Mouse (Mus musculus) ovary, postnatal 14 days (tissue): ENCODE measurements around the gene Fubp1.

Experiments
- DNase-seq: peaks from one replicate; pipeline ENCODE4 v3.0.0; 2022; ENCODE audit warnings: low spot score

The Fubp1 gene

DNA sequence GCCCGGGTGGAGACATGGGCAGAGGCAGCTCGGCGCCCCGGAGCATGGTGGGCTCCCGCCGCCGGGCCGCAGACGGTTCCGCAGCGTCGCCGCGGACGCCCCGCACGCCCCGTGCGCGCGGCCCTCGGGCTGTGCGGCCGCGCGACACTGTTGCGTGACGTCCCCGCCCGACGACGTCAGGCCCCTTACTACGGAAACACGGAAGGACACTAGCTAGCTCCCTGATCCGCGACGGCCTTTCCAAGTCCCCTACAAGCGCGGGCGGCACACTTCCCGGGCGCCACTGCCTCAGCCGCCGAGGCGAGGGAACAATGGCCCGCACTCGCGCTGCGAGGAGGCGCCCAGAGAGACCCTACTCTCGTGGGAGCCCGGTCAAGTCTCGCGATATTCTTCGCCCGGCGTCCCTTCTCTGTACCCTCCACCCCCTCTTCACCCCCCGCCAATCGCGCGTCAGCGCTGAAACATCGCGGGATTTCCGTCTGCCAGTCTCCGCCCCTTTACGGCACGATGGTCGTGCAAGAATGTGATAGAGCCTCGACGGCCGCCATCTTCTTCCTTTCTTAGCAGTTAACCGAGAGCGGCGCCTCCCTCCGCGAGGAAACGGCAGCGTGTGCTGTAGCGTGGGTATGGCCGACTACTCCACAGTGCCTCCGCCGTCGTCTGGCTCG is at the start of gene Fubp1, which contains the start of gene Dnajb4:
Gene Fubp1 (plus strand): TSS at position 456 of the 668 bp plus-strand sequence.
Gene Dnajb4 (minus strand): TSS at position 336 of the 668 bp plus-strand sequence.
- DNase-seq, result peak; percentile 100

DNA sequence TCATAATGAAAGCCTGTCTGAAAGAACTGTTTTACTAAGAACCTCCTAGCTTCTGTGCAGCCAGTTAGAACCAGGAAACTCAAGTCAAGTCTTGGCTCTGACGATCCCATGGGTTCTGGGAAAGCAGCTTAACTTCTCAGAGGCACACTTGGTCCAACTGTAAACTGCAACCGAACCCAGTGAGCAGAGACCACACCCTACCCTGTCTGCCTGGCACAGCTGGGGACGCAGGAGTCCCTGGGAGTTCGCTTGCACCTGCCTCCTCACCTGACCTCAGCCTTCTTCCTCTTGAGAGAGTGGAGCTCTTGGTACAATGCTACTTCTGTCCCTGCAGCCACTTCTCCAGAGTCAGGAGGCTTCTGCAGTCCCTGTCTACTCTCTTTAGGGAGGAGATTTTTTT is 49.6 kb upstream of the Fubp1 start:
- no peak for DNase-seq

DNA sequence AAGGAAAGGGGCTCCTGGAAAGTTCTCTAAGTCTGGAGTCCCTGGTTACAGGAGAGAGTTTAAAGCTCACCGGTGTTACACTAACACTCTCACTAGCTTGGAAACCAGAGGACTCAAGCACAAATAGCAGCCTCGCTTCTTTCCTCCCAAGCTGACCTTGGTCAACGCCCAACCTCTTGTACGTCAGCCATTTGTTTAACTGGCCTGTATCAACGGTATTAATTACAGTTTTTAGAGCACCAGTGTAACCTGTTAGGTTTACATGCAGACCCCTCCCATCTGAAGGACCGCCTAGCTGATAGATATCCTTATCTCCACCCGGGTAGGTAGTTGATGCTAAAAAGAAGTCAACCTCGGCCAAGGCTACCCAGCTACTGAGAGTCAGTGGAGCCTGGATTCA is 46.9 kb upstream of the Fubp1 start:
- DNase-seq, result no peak

DNA sequence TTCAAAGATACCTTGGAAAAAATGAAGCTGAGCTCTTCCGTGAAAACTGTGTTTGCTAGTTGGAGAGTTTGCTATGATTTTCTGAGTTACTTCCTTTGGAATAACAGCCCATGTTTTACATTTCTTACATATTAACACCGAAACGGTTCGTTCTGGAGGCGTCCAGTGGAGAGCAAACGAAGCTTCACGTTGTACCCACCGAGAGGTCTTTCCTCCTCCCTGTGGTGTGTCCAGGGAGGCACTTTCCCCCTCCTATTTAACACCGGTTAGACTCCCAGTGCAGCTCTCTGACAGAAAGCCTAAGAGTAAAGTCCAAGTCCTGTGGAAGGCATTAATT is 45.2 kb upstream of the Fubp1 start:
- no peak for DNase-seq

DNA sequence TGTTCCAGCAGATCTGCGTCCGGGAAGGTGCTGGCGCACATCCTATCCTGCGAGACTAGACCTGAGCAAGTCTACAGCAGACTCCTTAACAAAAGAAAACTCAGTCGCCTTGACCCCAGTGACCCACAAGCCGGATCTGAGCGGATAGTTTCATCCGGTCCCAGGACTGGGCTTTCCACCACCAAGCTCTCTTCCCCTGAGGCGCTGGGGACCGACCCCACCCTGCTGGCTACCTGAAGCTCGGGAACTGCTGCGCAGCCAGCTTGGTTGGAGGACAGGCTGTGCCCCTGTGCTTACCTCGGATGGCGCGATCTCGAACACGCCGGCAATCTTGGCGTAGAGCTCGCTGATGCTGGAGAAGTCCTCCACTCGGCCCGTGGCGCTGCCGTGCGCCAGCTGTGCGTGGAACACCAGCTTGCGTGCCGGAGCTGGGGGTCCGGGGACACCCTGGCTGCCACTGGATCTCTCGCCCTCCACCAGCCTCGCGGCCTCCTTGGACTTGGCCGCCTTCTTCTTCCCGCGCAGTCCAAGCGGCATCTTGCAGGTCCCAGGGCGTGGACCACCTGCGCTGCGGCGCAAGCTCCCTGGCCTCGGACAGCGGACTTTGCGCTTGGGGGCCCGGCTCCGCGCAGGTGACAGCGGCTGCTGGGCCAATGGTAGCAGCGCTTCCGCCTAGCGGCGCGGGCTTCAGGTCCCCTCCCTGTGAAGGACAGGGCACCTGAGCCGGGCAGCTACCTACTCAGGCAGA is 44.7 kb upstream of the Fubp1 start:
- DNase-seq, result no peak

DNA sequence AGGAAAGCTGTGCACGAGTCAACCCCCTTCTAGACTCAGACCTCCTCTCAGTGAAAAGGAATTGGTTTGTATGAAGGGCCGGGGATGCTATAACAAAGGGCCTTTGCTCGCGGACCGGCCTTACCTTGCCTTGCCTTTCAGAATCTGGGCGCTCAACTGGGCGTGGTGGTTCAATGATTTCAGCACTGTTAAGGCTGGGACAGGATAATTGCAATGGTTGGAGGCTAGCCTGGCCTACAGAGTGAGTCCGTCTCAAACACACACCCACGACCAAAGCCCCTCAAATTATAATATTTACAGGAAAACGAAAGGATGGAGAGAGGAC is 44.2 kb upstream of the Fubp1 start, which contains the start of gene Gipc2:
Gene Gipc2 (minus strand): TSS at position 132 of the 325 bp plus-strand sequence.
- DNase-seq, result no peak

DNA sequence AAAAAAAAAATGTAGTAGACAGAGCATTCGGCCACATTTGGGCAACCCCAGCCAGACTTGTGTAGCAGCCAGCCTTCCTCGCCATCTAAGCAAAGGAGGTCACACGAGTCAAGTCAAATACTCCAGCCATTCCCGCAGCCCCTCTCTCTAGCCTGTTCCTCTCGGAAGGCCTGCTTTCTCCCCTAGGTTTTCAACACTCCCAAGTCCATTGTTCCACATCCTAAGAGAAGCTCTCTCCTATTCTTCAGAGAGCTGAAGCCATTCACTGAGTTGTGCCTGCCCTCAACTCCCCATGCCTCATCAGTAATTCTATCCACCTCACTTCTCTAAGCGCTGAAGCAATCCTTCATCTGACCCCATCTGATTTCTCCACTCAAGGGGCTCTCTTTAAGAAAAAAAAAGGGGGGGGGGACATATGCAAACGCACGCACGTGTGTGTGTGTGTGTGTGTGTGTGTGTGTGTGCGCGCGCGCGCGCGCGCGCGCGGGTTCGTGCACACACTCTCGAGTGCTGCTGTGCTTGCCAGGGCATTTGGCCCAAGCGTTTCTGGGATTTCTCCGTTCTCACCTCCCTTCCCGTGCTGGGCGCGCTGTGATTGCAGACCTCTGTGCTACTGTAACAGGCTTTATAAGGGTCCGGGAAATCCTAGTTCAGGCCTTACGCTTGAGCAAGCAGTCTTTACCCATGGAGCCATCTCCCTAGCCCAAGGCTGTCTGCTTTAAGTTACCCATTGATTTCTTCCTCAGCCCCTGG is 43.3 kb upstream of the Fubp1 start:
- DNase-seq, result no peak

DNA sequence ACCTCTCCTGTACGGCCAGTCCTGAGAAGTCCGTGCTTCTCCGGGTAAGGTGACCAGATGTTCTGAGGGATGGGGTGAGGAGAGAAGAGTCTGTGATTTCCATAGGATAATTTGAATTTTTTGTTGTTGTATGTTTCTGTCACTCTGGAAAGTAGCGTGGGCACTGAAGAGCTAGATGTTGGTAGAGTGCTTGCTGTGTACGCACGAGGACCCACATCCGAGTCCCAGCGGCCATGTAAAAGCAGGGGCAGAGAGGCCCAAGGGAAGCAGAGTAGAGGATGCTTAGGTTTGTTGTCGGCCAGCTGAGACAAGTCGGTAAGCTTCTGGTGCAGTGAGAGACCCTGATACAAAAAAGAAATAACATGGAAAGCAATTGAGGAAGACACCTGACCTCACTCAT is 42.2 kb upstream of the Fubp1 start:
- no peak for DNase-seq

DNA sequence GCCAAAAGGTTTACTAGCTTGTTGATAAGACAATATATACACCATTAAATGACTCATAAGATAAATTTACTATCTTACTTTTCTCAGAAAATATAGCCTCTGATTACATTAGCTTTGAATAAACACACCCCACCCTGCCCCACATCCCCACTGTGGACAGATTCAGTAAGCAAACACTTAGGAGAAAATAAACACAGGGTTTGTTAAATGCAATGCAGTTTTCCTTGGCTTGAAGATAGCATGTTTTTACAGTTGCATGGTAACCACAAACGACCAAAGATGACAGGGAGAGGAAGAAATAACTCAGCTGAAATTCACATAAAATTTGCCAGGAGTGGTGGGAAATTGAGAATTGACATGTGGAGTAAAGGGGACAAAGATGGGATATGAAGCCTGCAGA is 39.8 kb upstream of the Fubp1 start:
- DNase-seq, result no peak

DNA sequence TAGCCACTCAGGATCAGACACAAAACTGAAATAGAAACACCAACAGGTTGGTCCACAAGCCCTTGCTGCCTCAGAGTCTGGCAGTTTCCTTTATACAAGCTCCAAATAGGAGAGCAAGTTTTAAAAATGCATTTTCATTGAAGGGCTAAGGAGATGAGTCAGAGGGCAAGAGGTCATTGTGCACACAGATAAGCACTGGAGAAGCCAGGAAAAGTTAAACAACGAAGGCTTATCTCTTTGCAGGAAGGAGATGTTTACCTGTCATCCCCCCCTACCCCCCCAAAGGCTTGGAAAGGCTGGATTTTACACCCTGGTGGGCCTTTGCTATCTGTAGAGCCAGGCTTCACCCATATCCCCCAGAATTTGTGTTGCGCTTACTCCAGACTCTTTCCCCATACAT is 39.0 kb upstream of the Fubp1 start:
- DNase-seq, result no peak

DNA sequence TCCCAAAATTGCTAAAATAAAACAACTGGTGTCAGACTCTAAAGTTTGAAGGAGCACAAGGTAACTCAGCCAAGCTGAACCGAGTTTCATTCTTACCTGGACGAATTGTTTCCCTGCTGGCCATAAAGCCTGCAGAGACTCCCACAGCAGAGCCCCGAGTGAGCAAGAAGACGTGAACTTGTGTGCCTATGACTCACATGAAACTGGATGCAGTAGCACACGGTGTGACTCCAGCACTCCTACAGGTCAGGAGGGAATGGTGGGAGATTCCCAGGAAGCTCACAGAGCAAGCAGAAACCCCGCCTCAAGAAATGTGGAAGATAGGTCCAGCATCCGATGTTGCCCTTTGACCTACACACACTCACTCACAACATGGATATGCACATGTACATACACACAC is 38.4 kb upstream of the Fubp1 start:
- DNase-seq, result no peak

DNA sequence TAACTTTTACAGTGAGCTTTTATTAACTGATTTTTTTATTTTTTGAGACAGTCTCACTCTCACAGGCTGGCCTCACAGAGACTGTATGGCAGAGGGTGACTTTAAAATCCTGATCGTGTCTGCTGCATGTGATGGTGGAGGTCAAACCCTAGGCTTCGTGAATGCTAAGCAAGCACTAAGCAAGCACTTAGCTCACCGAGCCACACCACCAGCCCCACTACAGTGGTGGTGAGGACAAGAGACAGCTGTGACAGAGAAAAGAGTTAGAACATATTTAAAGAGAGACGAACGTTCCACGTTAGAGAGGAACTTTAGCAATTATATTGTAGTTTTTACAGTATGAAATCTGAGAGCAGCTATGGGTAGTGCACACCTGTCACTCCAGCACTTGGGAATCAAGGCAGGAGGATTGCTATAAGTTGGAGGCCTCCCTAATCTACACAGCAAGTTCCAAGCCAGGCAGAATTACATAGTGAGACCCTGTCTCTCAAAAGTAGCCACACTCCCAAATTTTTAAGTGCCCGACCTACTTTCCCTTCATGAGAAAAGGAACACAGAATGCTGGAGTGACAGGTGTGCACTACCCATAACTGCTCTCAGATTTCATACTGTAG is 37.8 kb upstream of the Fubp1 start:
- no peak for DNase-seq

DNA sequence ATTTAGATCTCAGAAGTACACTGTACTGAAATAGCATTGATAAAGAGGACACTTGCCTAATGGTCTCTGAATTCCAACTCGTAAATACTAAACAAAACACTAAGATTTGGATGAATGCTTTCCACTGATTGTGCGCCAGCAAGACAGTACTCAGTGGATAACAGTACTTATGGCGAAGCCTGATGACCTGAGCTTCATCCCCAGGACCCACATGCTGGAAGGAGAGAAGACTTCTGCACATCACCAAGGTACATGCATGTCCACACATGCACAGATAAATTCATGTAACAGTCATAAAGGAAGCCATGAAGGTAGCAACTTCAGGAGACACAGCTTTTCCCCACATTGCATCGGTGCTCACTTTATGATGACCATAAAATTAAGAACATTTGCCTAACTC is 31.4 kb upstream of the Fubp1 start:
- DNase-seq, result no peak

DNA sequence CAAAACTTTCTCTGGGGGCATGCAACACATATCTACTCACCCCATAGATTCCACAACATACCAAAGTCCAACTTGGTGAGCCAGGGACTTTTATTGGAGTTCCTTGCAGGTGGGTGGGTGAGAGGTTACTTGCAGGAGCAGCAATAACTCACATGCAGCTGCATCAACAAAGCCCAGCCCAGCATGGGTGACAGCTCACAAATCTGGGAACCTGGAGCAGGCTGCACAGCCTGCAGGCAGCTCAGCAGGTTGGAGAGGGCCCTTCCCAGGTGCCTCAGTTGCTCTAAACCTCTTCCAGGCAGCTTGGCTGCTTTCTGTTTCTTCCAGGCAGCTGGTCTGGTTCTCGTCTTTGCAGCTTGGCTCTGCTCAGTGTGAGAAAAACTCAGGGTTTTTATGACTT is 30.9 kb upstream of the Fubp1 start:
- no peak for DNase-seq

DNA sequence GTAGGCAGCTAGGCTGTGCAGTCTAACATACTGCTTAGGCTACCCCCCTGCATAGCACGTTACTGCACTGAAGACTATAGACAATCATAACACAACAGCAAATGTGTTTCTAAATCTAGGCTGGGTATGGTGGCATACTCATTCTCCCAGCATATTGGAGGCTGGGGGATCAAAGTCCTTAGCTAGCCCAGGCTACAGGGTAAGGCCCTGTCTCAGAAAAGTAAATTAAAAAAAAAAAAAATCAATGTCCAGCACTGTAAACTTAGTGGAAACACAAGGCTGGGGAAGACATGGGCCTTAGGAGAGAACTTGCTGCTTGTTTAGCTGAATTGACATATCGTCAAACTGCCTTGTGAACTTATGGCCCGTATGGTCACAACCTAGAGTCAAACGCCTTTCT is 29.6 kb upstream of the Fubp1 start:
- DNase-seq, result no peak

DNA sequence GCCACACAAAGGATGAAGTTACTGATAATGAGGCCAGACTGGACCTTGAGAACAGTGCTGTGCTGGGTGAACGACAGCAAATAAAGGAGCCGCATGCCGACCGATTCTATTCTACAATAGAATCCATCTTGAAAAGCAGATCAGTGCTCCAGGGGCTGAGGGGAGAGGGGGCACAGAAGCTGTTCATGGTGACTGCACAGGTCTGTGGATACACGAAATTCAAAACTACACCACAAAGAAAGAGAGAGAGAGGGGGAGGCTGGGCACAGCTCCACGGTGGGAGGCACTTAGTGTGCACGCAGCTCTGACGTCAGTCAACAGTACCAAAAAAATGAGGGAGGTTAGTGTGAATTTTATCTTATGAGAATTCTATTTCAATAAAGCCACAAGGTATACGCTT is 26.7 kb upstream of the Fubp1 start:
- DNase-seq, result no peak

DNA sequence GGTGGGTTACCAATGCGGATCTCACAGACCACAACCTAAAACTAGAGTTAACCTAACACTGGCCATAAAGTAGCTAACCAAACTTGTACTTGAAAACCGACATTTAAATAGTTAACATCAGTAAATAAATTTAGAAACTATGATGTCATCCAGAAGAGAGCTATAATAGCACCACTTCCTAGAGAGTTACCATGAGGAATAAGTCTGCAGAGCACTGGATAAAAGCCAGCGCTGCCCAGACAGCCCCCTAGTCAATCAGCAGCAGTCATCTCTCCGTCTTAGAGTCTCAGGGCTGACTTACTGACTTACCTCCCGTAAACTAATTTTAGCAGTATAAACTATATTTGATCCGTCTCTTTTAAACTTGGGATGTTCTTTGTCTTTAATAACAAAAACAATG is 24.1 kb upstream of the Fubp1 start:
- DNase-seq, result no peak

DNA sequence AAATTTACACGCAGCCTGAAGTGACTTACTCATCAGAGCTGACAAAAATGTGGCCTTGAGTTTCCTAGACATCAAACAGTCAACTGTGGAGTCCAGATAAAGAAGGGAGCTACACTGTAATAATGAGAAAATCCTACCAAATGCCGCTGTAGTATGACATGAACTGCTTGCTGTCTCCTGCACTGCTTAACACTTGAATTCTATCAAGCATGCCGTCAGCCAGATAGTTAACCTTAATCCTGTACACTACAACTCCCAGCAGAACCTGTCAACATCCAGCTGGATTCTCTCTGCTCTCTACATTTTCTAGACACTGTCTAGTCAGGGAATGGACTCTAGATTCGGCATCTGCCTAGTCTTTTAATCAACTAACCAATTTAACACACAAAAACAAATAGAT is 20.9 kb upstream of the Fubp1 start:
- no peak for DNase-seq

DNA sequence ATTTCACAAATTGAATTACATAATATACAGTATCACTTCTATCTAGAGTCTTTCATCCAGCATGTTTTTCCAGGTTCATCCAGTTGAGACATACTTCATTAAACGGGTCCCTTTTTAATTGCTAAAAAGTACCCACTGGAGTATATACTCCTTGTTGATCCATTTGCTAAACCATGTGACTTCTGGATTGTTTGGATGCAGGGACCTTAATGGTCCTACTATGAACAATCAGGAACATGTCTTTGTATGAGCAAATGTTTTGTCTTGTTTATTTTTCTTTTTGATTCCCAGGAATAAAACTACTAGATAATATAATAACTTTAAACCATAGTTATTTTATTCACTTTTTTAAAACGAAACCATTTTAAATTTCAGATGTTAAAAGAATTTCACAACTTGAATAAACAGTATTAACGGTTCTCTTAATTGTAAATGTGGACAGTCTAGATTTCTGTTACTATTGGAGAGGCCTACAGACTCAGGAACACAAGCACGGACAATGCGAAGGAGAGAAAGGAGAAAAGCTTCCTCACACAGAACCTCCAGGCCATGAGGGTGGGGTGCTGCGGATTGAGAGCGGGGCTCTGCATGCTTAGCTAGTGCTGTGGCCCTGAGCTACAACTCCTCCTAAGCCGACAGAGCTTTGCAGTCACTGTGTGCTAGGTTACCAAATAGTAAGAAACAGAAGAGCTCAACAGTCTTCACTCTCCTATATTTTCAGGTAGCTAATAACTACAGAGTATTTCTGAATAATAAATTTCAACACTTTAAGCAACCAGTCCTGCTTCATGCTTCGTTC is 19.3 kb upstream of the Fubp1 start:
- no peak for DNase-seq

DNA sequence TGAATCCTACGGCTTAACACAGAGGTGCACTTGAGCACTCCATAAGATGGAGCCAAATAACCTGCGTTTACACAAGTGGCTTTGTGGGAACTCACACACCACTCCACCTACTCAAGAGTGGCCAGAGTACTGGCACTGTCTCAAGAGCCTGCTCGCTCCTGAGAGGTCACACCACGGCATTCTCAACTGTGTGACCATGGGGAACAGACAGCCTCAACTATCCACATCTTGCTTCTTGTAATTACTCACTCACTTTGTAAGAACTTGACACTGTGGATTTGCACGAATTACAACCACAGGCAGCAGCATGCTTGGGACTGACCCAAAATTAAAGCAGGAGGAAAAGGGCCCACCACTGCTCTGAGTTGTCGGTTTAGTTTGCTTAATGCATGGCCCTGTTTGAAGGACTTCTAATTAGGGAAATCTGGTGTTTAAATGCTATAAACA is 18.4 kb upstream of the Fubp1 start:
- no peak for DNase-seq

DNA sequence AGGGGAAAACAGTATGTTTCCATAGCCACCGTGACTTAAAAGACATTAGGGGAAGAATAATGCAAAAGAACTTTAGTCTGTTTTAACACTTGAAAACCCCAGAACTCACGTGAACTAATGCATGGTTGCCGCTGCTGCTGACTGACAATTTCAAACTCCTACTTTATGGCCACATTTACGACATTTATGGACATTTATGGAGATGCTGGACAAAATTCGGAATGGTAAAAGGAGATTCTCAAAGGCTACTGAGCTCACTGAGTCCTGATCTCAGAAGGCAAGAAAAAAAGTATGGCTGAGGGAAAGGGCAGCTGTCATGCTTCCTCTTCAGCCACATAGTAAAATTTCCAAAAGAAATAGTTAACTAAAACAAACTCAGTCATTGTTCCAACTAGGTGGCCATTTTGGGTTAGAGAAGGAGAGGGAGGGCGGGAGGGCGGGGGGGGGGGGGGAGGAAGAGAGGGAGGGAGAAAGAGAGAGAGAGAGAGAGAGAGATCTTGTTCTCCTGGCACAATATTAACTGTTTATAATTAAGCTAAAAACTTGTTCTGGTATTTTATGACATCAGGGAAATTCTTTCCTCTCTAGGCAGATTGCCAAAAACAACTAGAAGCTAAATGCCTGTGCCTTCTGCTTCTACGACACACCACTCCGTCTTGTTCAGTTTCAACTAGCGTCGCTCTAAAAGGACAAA is 17.8 kb upstream of the Fubp1 start:
- no peak for DNase-seq
